Mouse (Mus musculus) cortical plate, adult 2 months (tissue): ENCODE measurements around the gene Gins3. TPM values are rescaled to one million over a fixed set of nuclear protein-coding genes. Genes with fewer than 3 reads are reported as not detected.

ENCODE experiments used
- H3K27ac ChIP-seq: fragments of 200-500 bp; 2 replicates; pipeline ENCODE4 v1.5.1; 2012; ENCODE audit warnings: low read length, control low read depth, inconsistent platforms; ENCODE audit not compliant: insufficient read depth
- H3K4me1 ChIP-seq: fragments of 200-500 bp; 2 replicates; pipeline ENCODE4 v1.6.1; 2011; ENCODE audit warnings: low read length; ENCODE audit not compliant: control insufficient read depth, insufficient read depth
- H3K4me3 ChIP-seq: fragments of 200-500 bp; 2 replicates; pipeline ENCODE4 v1.5.1; 2011; ENCODE audit warnings: mild to moderate bottlenecking, low read length, control low read depth; ENCODE audit not compliant: insufficient read depth
- CTCF ChIP-seq: fragments of 200-500 bp; IDR thresholded peaks from 2 replicates; pipeline ENCODE4 v1.5.1; 2011; ENCODE audit warnings: mild to moderate bottlenecking, control low read depth, low read length; ENCODE audit not compliant: insufficient read depth; ENCODE audit errors: extremely low read depth
- POLR2A ChIP-seq: fragments of 200-500 bp; IDR thresholded peaks from 2 replicates; pipeline ENCODE4 v1.6.1; 2011; ENCODE audit warnings: mild to moderate bottlenecking, low read length, control low read depth; ENCODE audit not compliant: insufficient read depth; ENCODE audit errors: extremely low read depth
- polyA plus RNA-seq: library from polyadenylated mRNA; depleted of rRNA; stranded (reverse); fragments of >200 nt; gene quantifications from 2 replicates; pipeline ENCODE4 v1.2.3, GENCODE M21; 2012

The Gins3 gene
- polyA plus RNA-seq, 1 experiment, result 1.8 TPM

DNA sequence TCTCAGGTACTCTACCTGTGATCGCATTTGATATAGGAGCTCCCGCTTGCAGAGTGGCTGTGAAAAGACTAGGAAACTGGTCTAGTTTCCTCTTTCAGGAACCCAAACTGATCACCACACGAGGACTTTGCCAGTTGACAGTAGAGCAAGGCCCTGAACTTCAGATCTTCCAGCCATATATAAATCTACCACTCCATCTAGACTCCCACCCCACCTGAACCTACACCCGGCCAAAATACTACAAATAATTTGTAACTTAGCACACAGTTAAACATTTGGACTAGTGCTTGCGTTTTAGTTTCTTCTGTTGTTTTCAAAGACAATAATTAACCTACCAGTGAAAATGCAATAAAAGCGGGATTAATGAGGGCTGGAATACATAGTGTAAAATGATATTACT, 413 bp upstream of the Gins3 start:
- TF ChIP-seq POLR2A, result no peak
- no peak for TF ChIP-seq CTCF
- Histone ChIP-seq H3K4me1 (no peaks in the 10 kb centered on the region; the same call in 1 of the 2 replicates), H3K4me3 (peak overlapping the region; percentile 71; the same call in 1 of the 2 replicates), H3K27ac (no peak overlapping the region)

- Histone ChIP-seq H3K27ac (no peak overlapping the region), H3K4me1 (no peaks in the 10 kb centered on the region; the same call in 1 of the 2 replicates), H3K4me3 (peak overlapping the region; percentile 71)
- no peak for TF ChIP-seq POLR2A
- TF ChIP-seq CTCF, result no peak
Observed at GRCm38 (mm10) chr8:95634063-95634340, 749 bp downstream of the Gins3 start.

DNA sequence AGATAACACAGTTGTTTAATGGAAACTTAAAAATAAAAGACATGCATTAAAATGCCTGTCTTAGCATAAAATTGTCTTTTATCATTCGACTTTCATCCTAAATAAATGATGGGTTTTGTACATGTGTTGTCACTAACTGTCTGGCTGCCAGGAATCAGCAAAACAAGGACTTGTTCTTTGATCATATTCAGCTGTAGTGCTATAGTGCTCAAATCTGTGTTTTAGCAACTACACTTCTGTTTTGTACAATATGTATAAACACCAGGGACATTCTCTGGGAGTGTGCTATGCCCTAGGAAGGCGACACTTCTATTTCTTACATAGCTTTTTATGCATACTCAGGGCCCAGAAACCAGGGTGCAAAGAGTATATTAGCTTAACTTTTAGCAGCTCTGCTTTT, 11.7 kb downstream of the Gins3 start:
- no peak for TF ChIP-seq POLR2A
- TF ChIP-seq CTCF, result no peak
- H3K4me3 ChIP-seq, result no peak overlapping the region
- H3K4me1 ChIP-seq, result no peaks in the 10 kb centered on the region
- no peak overlapping the region for H3K27ac ChIP-seq

DNA sequence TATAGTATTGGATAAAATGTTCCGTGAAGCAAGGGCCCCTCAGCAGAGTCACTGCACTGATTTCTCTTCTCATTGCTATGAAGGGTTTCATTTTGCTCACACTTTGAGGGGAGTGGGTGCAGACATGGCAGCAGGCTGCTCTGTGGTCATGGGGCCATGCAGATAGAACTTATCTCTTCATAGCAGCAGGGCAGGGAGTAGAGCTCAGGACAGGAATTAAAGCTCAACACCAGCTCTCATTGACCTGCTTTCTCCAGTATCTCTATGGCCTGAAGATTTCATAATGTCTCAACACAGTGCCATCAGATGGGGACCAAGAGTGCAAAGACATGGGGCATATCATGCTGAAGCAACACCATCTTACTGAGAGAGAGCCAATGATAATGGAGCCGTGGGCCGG, 15.0 kb downstream of the Gins3 start:
- Histone ChIP-seq H3K4me1 (no peaks in the 10 kb centered on the region; the same call in 1 of the 2 replicates), H3K27ac (no peak overlapping the region), H3K4me3 (no peak overlapping the region)
- TF ChIP-seq POLR2A, result no peak
- TF ChIP-seq CTCF, result no peak

- no peak for TF ChIP-seq CTCF
- no peak for TF ChIP-seq POLR2A
- Histone ChIP-seq H3K27ac (no peak overlapping the region), H3K4me3 (no peak overlapping the region), H3K4me1 (no peaks in the 10 kb centered on the region; the same call in 1 of the 2 replicates)
Observed at GRCm38 (mm10) chr8:95653351-95653750, 20.1 kb downstream of the Gins3 start.

DNA sequence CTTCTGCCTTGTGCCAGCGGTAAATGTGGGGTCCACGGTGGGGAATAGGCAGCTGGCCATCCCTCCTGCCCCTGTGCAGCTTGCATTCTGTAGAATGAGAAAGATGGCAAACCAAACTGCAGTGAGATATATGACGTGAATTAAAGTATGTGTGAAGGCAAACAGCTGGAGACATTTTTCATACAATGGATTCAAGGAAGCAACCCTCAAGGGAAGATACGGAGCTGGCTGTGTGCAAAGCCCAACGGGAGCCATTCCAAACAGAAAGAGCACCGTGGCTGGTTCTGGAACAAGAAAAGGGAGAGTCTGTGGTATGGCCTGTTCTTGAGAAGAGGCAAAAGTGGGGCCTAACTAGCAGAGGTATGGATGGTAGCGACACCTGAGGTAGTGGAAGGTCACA, 22.6 kb downstream of the Gins3 start:
- no peak for TF ChIP-seq CTCF
- no peak for TF ChIP-seq POLR2A
- Histone ChIP-seq H3K4me1 (no peaks in the 10 kb centered on the region), H3K4me3 (no peak overlapping the region), H3K27ac (no peak overlapping the region)

- Histone ChIP-seq H3K4me3 (no peak overlapping the region), H3K27ac (no peak overlapping the region), H3K4me1 (no peaks in the 10 kb centered on the region)
- TF ChIP-seq POLR2A (no peak), CTCF (no peak)
Observed at GRCm38 (mm10) chr8:95656316-95657002, 23.2 kb downstream of the Gins3 start.

GRCm38 (mm10) chr8:95657523-95657922, 24.3 kb downstream of the Gins3 start:
- Histone ChIP-seq H3K27ac (no peak overlapping the region), H3K4me3 (no peak overlapping the region), H3K4me1 (no peaks in the 10 kb centered on the region)
- TF ChIP-seq POLR2A, result no peak
- no peak for TF ChIP-seq CTCF

DNA sequence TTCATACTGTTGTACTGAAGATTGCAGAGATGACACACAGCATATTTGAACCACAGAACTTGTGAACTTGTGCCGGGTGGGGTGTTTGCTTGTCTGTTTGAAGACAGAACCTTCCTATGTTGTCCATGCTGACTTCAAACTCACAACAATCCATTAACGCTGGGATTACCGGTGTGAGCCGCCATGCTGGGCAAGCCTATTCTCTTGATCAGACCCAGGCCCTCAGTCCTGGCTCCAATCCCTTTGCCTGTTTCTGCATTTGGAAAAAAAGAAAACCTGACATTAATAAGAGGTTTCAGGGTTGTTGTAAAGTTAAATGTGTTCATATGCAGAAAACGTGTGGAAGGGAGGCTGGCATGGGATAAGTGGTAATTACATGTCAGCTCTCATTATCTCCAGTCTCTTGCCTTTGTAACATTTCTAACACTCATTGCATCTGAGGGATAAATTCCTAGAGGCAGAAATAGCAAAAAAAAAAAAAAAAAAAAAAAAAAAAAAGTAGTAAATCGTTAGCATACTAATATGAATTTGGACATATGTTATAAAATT, 27.2 kb downstream of the Gins3 start:
- no peak overlapping the region for H3K4me3 ChIP-seq
- TF ChIP-seq POLR2A (no peak), CTCF (no peak)
- H3K27ac ChIP-seq, result no peak overlapping the region
- no peaks in the 10 kb centered on the region for H3K4me1 ChIP-seq

- TF ChIP-seq POLR2A (no peak), CTCF (no peak)
- no peaks in the 10 kb centered on the region for H3K4me1 ChIP-seq
- H3K4me3 ChIP-seq, result no peak overlapping the region
Observed at GRCm38 (mm10) chr8:95661085-95661484, 27.8 kb downstream of the Gins3 start.

More at GRCm38 (mm10) chr8:95661085-95661484, 27.8 kb downstream of the Gins3 start:
- H3K27ac ChIP-seq, result no peak overlapping the region
